Mouse (Mus musculus): ENCODE measurements around the gene Ubtf. TPM values are rescaled to one million over a fixed set of nuclear protein-coding genes. Genes with fewer than 3 reads are reported as not detected.

The Ubtf gene
- polyA plus RNA-seq, 1 experiment from 2014 or later = 111 TPM

GRCm38 (mm10) chr11:102297577-102298556 lies 21.7 kb downstream of the Ubtf start:
- H3K4me2 ChIP-seq (ENCODE audit: low read depth, low read length, severe bottlenecking) = peak overlapping the region; percentile 91
- H3K4me1 ChIP-seq (replicated peaks; ENCODE audit: control insufficient read depth, insufficient read depth, low read length) = peaks cover 3% of the 10 kb centered on the region
- WGBS = 27% methylated on average over 27 of the region's 27 CpGs
- DNase-seq (ENCODE audit: low spot score) (peak; percentile 77), ATAC-seq (replicated peaks; ENCODE audit: low FRiP score) (peak; percentile 36)
- H3K36me3 ChIP-seq (ENCODE audit: control insufficient read depth, insufficient read depth, low read length) = no peaks in the 10 kb centered on the region
- peak overlapping the region; percentile 94 for H3K4me3 ChIP-seq (ENCODE audit: low read depth, low read length)
- no peaks in the 10 kb centered on the region for H3K9me3 ChIP-seq (ENCODE audit: control insufficient read depth, low read length)
- H3K27ac ChIP-seq (ENCODE audit: low read depth, low read length) = peak overlapping the region; percentile 60; the same call in 1 of the 2 replicates
- H3K27me3 ChIP-seq (ENCODE audit: control insufficient read depth, insufficient read depth, low read length) = no peaks in the 10 kb centered on the region
- peak overlapping the region; percentile 53 for H3K9ac ChIP-seq (ENCODE audit: low read length)

DNA sequence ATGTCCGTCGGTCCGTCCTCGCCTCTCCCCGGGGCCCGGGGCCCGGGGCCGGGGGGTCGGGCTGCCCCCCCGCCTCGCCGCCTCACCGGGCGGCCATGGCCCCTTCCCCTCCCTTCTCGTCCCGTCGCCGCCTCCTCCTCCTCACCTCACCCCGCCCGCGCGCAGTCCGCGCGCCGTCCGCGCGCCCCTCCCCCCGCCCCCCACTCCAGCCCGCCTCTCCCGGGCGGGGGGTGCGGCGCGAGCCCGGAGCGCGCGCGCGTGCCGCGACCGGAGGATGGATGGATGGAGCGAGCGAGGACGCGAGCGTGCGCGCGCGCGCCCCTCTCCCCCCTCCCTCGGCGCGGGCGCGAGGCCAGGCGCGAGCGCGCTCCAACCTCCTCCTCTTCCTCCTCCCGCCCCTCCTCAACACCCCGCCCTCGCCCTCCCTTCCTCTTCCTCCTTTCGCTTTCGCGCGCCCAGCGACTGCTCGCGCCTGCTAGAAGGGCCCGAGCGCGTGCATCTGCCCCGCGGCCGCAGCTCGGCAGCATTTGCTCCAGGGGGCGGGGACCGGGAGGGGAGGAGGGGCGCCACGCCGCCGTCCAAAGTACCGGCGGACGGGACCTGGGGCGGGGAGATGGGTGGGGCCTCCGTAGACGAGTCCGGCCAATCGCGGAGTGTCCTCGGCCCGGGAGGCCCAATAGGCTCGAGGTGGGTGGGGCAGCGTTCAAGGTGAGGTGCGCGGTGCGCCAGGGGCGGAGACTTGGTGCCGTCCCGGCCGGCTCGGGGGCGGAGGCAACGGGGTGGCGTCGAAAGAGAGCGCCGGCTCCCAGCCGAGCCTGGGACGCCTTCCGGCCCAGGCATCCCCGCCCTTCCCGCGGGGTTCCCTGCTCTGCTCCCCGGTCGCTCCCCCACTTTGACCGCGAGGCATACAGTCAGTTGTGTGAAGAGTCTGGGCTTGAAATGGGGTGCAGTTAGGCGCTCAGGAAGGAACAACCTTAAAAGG lies 22.8 kb downstream of the Ubtf start, which contains the start of gene Atxn7l3:
Gene Atxn7l3, minus strand, starts transcription at position 141 of the 982 bp plus-strand sequence.
- H3K4me2 ChIP-seq (ENCODE audit: low read depth, low read length, severe bottlenecking) = peak within 1 kb of the TSS; percentile 91
- H3K27ac ChIP-seq (ENCODE audit: low read depth, low read length) = peak within 1 kb of the TSS; percentile 100
- peak; percentile 99 for DNase-seq (ENCODE audit: low spot score)
- 0% methylated on average over 62 of the region's 125 CpGs for WGBS
- no peaks in the 10 kb centered on the region for H3K9me3 ChIP-seq (ENCODE audit: control insufficient read depth, low read length)
- ATAC-seq (replicated peaks; ENCODE audit: low FRiP score) = peak; percentile 95
- H3K4me3 ChIP-seq (ENCODE audit: low read depth, low read length) = peak within 1 kb of the TSS; percentile 94
- H3K36me3 ChIP-seq (ENCODE audit: control insufficient read depth, insufficient read depth, low read length) = no peaks in the 10 kb centered on the region
- H3K4me1 ChIP-seq (replicated peaks; ENCODE audit: control insufficient read depth, insufficient read depth, low read length) = peaks cover 3% of the 10 kb centered on the region
- H3K9ac ChIP-seq (ENCODE audit: low read length) = peak within 1 kb of the TSS; percentile 94
- H3K27me3 ChIP-seq (ENCODE audit: control insufficient read depth, insufficient read depth, low read length) = no peaks in the 10 kb centered on the region

GRCm38 (mm10) chr11:102295598-102296471 lies 23.7 kb downstream of the Ubtf start:
- peak; percentile 90 for DNase-seq (ENCODE audit: low spot score)
- Histone ChIP-seq H3K27ac (ENCODE audit: low read depth, low read length) (peak overlapping the region; percentile 100), H3K9ac (ENCODE audit: low read length) (peak overlapping the region; percentile 94), H3K4me2 (ENCODE audit: low read depth, low read length, severe bottlenecking) (peak overlapping the region; percentile 91), H3K9me3 (ENCODE audit: control insufficient read depth, low read length) (no peaks in the 10 kb centered on the region), H3K27me3 (ENCODE audit: control insufficient read depth, insufficient read depth, low read length) (no peaks in the 10 kb centered on the region), H3K4me3 (ENCODE audit: low read depth, low read length) (peak overlapping the region; percentile 94), H3K36me3 (ENCODE audit: control insufficient read depth, insufficient read depth, low read length) (peaks cover 2% of the 10 kb centered on the region; the same call in 1 of the 2 replicates), H3K4me1 (replicated peaks; ENCODE audit: control insufficient read depth, insufficient read depth, low read length) (peaks cover 3% of the 10 kb centered on the region)
- peak; percentile 45 for ATAC-seq (replicated peaks; ENCODE audit: low FRiP score)
- under 1% methylated on average over 45 of the region's 73 CpGs for WGBS

DNA sequence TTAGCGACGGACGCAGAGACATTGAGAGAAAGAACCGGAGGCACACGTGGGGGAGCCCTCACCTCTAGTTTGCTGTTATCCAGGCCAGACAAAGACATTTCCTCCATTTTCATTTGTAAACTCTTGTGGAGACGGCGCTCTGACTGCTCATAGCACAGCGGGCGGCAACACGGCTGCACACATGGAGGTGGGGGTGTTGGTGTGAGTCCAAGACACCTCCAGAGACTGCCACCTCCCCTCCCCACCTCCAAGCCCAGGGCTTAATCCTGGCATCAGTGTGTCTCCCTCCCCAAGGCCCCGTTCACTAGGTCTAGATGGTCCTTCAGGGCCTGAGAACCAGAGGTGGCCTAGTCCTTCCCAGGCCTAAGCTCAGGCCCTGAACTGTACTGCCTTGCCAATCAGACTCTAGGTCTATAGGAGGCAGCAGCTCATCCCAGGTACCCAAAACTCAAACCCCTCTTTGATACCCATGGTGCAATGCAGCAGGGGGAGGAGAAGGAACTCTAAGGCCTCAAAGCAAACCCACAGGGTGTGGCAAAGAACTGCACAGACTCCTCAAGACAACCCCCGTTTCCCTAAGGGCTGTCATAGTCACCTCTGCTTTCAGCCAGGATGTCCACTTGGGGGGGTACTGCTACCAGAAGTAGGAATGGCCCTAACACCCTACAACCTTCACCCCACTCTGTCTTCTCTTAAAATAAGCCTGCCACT lies 24.5 kb downstream of the Ubtf start:
- peak overlapping the region; percentile 91 for H3K4me2 ChIP-seq (ENCODE audit: low read depth, low read length, severe bottlenecking)
- H3K27me3 ChIP-seq (ENCODE audit: control insufficient read depth, insufficient read depth, low read length) = no peaks in the 10 kb centered on the region
- no peaks in the 10 kb centered on the region for H3K9me3 ChIP-seq (ENCODE audit: control insufficient read depth, low read length)
- peak overlapping the region; percentile 94 for H3K4me3 ChIP-seq (ENCODE audit: low read depth, low read length)
- peaks cover 7% of the 10 kb centered on the region; the same call in 1 of the 2 replicates for H3K36me3 ChIP-seq (ENCODE audit: control insufficient read depth, insufficient read depth, low read length)
- DNase-seq (ENCODE audit: low spot score) = no peak
- H3K9ac ChIP-seq (ENCODE audit: low read length) = peak overlapping the region; percentile 94
- 72% methylated on average over 12 of the region's 12 CpGs for WGBS
- no peak for ATAC-seq (replicated peaks; ENCODE audit: low FRiP score)
- H3K27ac ChIP-seq (ENCODE audit: low read depth, low read length) = peak overlapping the region; percentile 100
- peaks cover 3% of the 10 kb centered on the region for H3K4me1 ChIP-seq (replicated peaks; ENCODE audit: control insufficient read depth, insufficient read depth, low read length)

DNA sequence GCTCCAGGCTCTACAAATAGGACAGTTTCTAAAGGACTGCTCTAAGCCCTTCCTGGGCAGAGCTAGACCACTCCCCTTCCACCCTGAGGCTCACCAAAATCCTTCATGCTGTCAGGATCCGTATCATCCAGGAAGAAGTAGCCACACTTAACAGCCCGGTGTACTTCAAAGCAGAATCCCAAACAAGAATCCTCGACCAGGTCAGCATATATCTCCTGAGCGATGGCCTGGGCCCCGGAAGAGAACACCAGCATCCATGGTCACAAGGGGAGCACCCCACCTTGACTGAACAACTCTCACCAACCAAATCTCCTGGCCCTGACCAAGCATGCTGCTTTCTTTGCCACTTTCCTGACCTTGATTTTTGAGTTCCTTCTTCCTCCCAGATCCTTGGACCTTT lies 25.1 kb downstream of the Ubtf start:
- Histone ChIP-seq H3K4me3 (ENCODE audit: low read depth, low read length) (no peak overlapping the region), H3K4me1 (replicated peaks; ENCODE audit: control insufficient read depth, insufficient read depth, low read length) (peaks cover 3% of the 10 kb centered on the region), H3K27me3 (ENCODE audit: control insufficient read depth, insufficient read depth, low read length) (no peaks in the 10 kb centered on the region), H3K36me3 (ENCODE audit: control insufficient read depth, insufficient read depth, low read length) (peaks cover 7% of the 10 kb centered on the region; the same call in 1 of the 2 replicates), H3K9me3 (ENCODE audit: control insufficient read depth, low read length) (no peaks in the 10 kb centered on the region), H3K27ac (ENCODE audit: low read depth, low read length) (no peak overlapping the region), H3K4me2 (ENCODE audit: low read depth, low read length, severe bottlenecking) (no peak overlapping the region), H3K9ac (ENCODE audit: low read length) (peak overlapping the region; percentile 94; the same call in 1 of the 2 replicates)
- WGBS = 84% methylated on average over 5 of the region's 5 CpGs
- no peak for ATAC-seq (replicated peaks; ENCODE audit: low FRiP score)
- no peak for DNase-seq (ENCODE audit: low spot score)

DNA sequence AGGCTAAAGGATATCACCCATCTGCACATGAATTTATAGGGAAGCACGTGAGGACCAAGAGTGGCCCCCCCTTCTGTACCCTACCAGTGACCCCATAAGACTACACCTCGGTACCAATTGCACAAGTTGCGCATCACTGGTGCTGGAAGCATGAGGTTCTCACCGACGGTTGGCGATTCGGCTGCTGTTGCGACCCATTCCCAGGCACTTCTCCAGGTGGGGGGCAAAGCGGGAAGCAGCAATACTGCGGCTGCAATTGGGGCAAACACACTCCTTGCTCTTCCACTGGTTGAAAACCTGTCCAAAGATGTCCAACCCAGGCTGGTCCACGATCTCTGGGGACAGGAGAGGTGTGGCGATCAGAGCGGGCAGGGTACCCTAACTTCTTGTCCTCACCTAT lies 25.6 kb downstream of the Ubtf start:
- H3K9me3 ChIP-seq (ENCODE audit: control insufficient read depth, low read length) = no peaks in the 10 kb centered on the region
- H3K36me3 ChIP-seq (ENCODE audit: control insufficient read depth, insufficient read depth, low read length) = peaks cover 7% of the 10 kb centered on the region; the same call in 1 of the 2 replicates
- no peak overlapping the region for H3K4me2 ChIP-seq (ENCODE audit: low read depth, low read length, severe bottlenecking)
- DNase-seq (ENCODE audit: low spot score) = no peak
- ATAC-seq (replicated peaks; ENCODE audit: low FRiP score) = no peak
- H3K9ac ChIP-seq (ENCODE audit: low read length) = no peak overlapping the region
- no peaks in the 10 kb centered on the region for H3K27me3 ChIP-seq (ENCODE audit: control insufficient read depth, insufficient read depth, low read length)
- 96% methylated on average over 13 of the region's 13 CpGs for WGBS
- H3K4me1 ChIP-seq (replicated peaks; ENCODE audit: control insufficient read depth, insufficient read depth, low read length) = peaks cover 3% of the 10 kb centered on the region
- H3K4me3 ChIP-seq (ENCODE audit: low read depth, low read length) = no peak overlapping the region
- no peak overlapping the region for H3K27ac ChIP-seq (ENCODE audit: low read depth, low read length)

DNA sequence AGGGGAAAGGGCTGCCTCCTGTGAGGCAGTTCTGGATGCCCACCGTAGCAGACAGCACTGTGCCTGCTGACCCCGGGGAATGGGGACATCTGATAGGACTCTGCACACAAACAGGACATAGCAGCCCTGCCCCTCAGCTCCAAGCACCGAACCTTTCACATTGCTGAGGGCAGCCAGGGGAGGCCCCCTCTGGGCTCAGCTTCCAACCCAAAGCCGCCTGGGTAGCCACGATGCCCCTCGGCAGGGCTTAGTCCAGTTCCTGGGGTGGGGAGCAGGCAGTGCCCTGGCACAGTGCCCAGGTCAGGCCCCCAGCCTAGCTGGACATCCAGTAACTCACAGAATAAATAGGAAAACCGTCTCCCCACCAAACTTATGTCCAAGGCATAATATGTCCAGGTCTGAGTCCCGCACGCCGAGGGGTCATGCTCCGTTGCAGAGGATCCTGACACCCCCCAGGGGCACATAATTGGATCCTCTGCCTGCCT lies 28.4 kb downstream of the Ubtf start:
- H3K4me2 ChIP-seq (ENCODE audit: low read depth, low read length, severe bottlenecking) = no peak overlapping the region
- peaks cover 7% of the 10 kb centered on the region; the same call in 1 of the 2 replicates for H3K36me3 ChIP-seq (ENCODE audit: control insufficient read depth, insufficient read depth, low read length)
- H3K9ac ChIP-seq (ENCODE audit: low read length) = no peak overlapping the region
- H3K27me3 ChIP-seq (ENCODE audit: control insufficient read depth, insufficient read depth, low read length) = no peaks in the 10 kb centered on the region
- H3K4me1 ChIP-seq (replicated peaks; ENCODE audit: control insufficient read depth, insufficient read depth, low read length) = peaks cover 3% of the 10 kb centered on the region
- no peaks in the 10 kb centered on the region for H3K9me3 ChIP-seq (ENCODE audit: control insufficient read depth, low read length)
- ATAC-seq (replicated peaks; ENCODE audit: low FRiP score) (no peak), DNase-seq (ENCODE audit: low spot score) (no peak)
- H3K4me3 ChIP-seq (ENCODE audit: low read depth, low read length) = no peak overlapping the region
- no peak overlapping the region for H3K27ac ChIP-seq (ENCODE audit: low read depth, low read length)
- 89% methylated on average over 11 of the region's 11 CpGs for WGBS

Data from forebrain, embryonic 11.5 days (tissue).